8 mouse cellular contexts compared by ENCODE assay signal in genomic region chr5:125389579-125390441, GRCm38 (mm10). TPM values are rescaled to one million over a fixed set of nuclear protein-coding genes. Genes with fewer than 3 reads are reported as not detected.
A peak's percentile ranks its signal among the peaks of the same experiment; 100 is the strongest.
DNase-seq lines count a peak whose midpoint lies in the region; ATAC-seq and TF ChIP-seq lines count a peak whose summit lies in the region.

TSS of gene Ubc (minus strand) at chr5:125390202.

- TF ChIP-seq EP300 in heart, postnatal 0 days (IDR thresholded peaks at IDR 0.05; ENCODE audit: low read depth) = no peak; the same call in 1 of the 2 replicates
- peak; percentile 8 for TF ChIP-seq EP300 in stomach, postnatal 0 days (optimal IDR thresholded peaks at IDR 0.05)

- peak; percentile 67 for ATAC-seq in forebrain, embryonic 12.5 days (ENCODE audit: low FRiP score)
- ATAC-seq in heart, postnatal 0 days (ENCODE audit: insufficient read depth, low read depth) = peak; percentile 51
- peak; percentile 60 for ATAC-seq in liver, embryonic 16.5 days (ENCODE audit: low read depth)
- ATAC-seq in neural tube, embryonic 12.5 days (ENCODE audit: low FRiP score, low read depth) = peak; percentile 55
- peak; percentile 41 for ATAC-seq in stomach, postnatal 0 days (ENCODE audit: low FRiP score, low TSS enrichment)

- H3K4me1 ChIP-seq in forebrain, embryonic 12.5 days = peaks cover 39% of the 10 kb centered on the region
- peaks cover 25% of the 10 kb centered on the region for H3K4me1 ChIP-seq in heart, postnatal 0 days (ENCODE audit: control insufficient read depth, insufficient read depth)
- peaks cover 44% of the 10 kb centered on the region for H3K4me1 ChIP-seq in liver, embryonic 16.5 days (ENCODE audit: control insufficient read depth, low read depth, low read length)
- H3K4me1 ChIP-seq in neural tube, embryonic 12.5 days = peaks cover 38% of the 10 kb centered on the region
- peaks cover 8% of the 10 kb centered on the region; the same call in 1 of the 2 replicates for H3K4me1 ChIP-seq in stomach, postnatal 0 days (replicated peaks; ENCODE audit: control insufficient read depth, insufficient read depth)

- H3K9me3 ChIP-seq in forebrain, embryonic 12.5 days = no peaks in the 10 kb centered on the region
- no peaks in the 10 kb centered on the region for H3K9me3 ChIP-seq in heart, postnatal 0 days (replicated peaks; ENCODE audit: control insufficient read depth, low read length)
- H3K9me3 ChIP-seq in liver, embryonic 16.5 days (replicated peaks; ENCODE audit: control insufficient read depth, low read length) = no peaks in the 10 kb centered on the region
- H3K9me3 ChIP-seq in neural tube, embryonic 12.5 days = no peaks in the 10 kb centered on the region
- H3K9me3 ChIP-seq in stomach, postnatal 0 days (ENCODE audit: control insufficient read depth, low read length) = no peaks in the 10 kb centered on the region

- under 1% methylated on average over 69 of the region's 69 CpGs for WGBS in forebrain, embryonic 12.5 days
- WGBS in heart, postnatal 0 days = under 1% methylated on average over 69 of the region's 69 CpGs
- WGBS in liver, embryonic 16.5 days (ENCODE audit: insufficient replicate concordance) = 2% methylated on average over 69 of the region's 69 CpGs
- WGBS in neural tube, embryonic 12.5 days = 1% methylated on average over 68 of the region's 69 CpGs
- WGBS in stomach, postnatal 0 days = under 1% methylated on average over 68 of the region's 69 CpGs

- H3K36me3 ChIP-seq in forebrain, embryonic 12.5 days (replicated peaks) = peaks cover 12% of the 10 kb centered on the region
- peaks cover 19% of the 10 kb centered on the region for H3K36me3 ChIP-seq in heart, postnatal 0 days (replicated peaks; ENCODE audit: control insufficient read depth, insufficient read depth, low read length)
- H3K36me3 ChIP-seq in liver, embryonic 16.5 days (ENCODE audit: control insufficient read depth, insufficient read depth) = peaks cover 17% of the 10 kb centered on the region
- H3K36me3 ChIP-seq in neural tube, embryonic 12.5 days = peaks cover 12% of the 10 kb centered on the region
- peaks cover 7% of the 10 kb centered on the region for H3K36me3 ChIP-seq in stomach, postnatal 0 days (ENCODE audit: control insufficient read depth, insufficient read depth, low read length)

- peak within 1 kb of the TSS; percentile 96 for H3K27ac ChIP-seq in forebrain, embryonic 12.5 days
- peak within 1 kb of the TSS; percentile 97 for H3K27ac ChIP-seq in heart, postnatal 0 days (ENCODE audit: low read depth)
- peak within 1 kb of the TSS; percentile 98 for H3K27ac ChIP-seq in liver, embryonic 16.5 days (ENCODE audit: low read length)
- H3K27ac ChIP-seq in neural tube, embryonic 12.5 days = peak within 1 kb of the TSS; percentile 89
- H3K27ac ChIP-seq in stomach, postnatal 0 days (replicated peaks) = peak within 1 kb of the TSS; percentile 96

- no peaks in the 10 kb centered on the region for H3K27me3 ChIP-seq in forebrain, embryonic 12.5 days
- no peaks in the 10 kb centered on the region for H3K27me3 ChIP-seq in heart, postnatal 0 days (ENCODE audit: control insufficient read depth, insufficient read depth, low read length)
- H3K27me3 ChIP-seq in liver, embryonic 16.5 days (ENCODE audit: control insufficient read depth, insufficient read depth, low read depth, low read length) = no peaks in the 10 kb centered on the region
- no peaks in the 10 kb centered on the region for H3K27me3 ChIP-seq in neural tube, embryonic 12.5 days (replicated peaks)
- H3K27me3 ChIP-seq in stomach, postnatal 0 days (ENCODE audit: control insufficient read depth, insufficient read depth, low read length) = no peaks in the 10 kb centered on the region

- TF ChIP-seq CTCF in heart, postnatal 0 days (IDR thresholded peaks at IDR 0.05; ENCODE audit: low read depth) = no peak
- no peak for TF ChIP-seq CTCF in stomach, postnatal 0 days (IDR thresholded peaks at IDR 0.05; ENCODE audit: low read depth)

- DNase-seq in CD8-positive naive resting alpha-beta T cell, adult 2 months (ENCODE audit: low read depth in 2 of 2, low spot score in 2 of 2) = peak; percentile 76 to 89
- DNase-seq in c-Kit-positive CD71-positive TER-119-negative erythroid progenitor cells, embryonic 14.5 days (ENCODE audit: low read depth) = peak; percentile 92
- DNase-seq in heart, postnatal 0 days (ENCODE audit: low spot score) = peak; percentile 89
- DNase-seq in kidney, postnatal 4 days = peak; percentile 90 to 93
- DNase-seq in stomach, postnatal 0 days (ENCODE audit: low spot score) = peak; percentile 89

- peak within 1 kb of the TSS; percentile 99 for H3K4me3 ChIP-seq in forebrain, embryonic 12.5 days (replicated peaks)
- H3K4me3 ChIP-seq in heart, postnatal 0 days (ENCODE audit: low read depth, low read length) = peak within 1 kb of the TSS; percentile 81
- H3K4me3 ChIP-seq in liver, embryonic 16.5 days (ENCODE audit: low read depth, low read length) = peak within 1 kb of the TSS; percentile 97
- H3K4me3 ChIP-seq in neural tube, embryonic 12.5 days = peak within 1 kb of the TSS; percentile 99
- H3K4me3 ChIP-seq in stomach, postnatal 0 days (ENCODE audit: low read depth, low read length) = peak within 1 kb of the TSS; percentile 100

- peak within 1 kb of the TSS; percentile 99 for H3K9ac ChIP-seq in forebrain, embryonic 12.5 days
- peak within 1 kb of the TSS; percentile 96 for H3K9ac ChIP-seq in heart, postnatal 0 days (replicated peaks; ENCODE audit: low read depth, low read length)
- peak within 1 kb of the TSS; percentile 99 for H3K9ac ChIP-seq in liver, embryonic 16.5 days (ENCODE audit: low read depth, low read length)
- H3K9ac ChIP-seq in neural tube, embryonic 12.5 days = peak within 1 kb of the TSS; percentile 99
- peak within 1 kb of the TSS; percentile 100 for H3K9ac ChIP-seq in stomach, postnatal 0 days (ENCODE audit: low read length)

- peak within 1 kb of the TSS; percentile 98 for H3K4me2 ChIP-seq in forebrain, embryonic 12.5 days
- peak within 1 kb of the TSS; percentile 73 for H3K4me2 ChIP-seq in heart, postnatal 0 days (ENCODE audit: low read depth, low read length)
- peak within 1 kb of the TSS; percentile 88 for H3K4me2 ChIP-seq in liver, embryonic 16.5 days (ENCODE audit: low read depth, low read length)
- peak within 1 kb of the TSS; percentile 98 for H3K4me2 ChIP-seq in neural tube, embryonic 12.5 days (replicated peaks)
- peak within 1 kb of the TSS; percentile 89 for H3K4me2 ChIP-seq in stomach, postnatal 0 days (replicated peaks; ENCODE audit: low read depth)

RNA-seq across cellular contexts. Expression of gene Ubc, which starts in this region (rescaled TPM):
- polyA plus RNA-seq in forebrain, embryonic 12.5 days (2016; fragmentation: Nextera tagmentation; extraction: Ambion mirVana) = 1,113 and 1,114 TPM in 2 replicates
- 889 and 1,003 TPM in 2 replicates for total RNA-seq in heart, postnatal 0 days (2014; rRNA removed; ENCODE audit: low replicate concordance)
- polyA plus RNA-seq in heart, postnatal 0 days (2015; fragmentation: Nextera tagmentation; extraction: Ambion mirVana) = 742 and 892 TPM in 2 replicates
- 573 and 608 TPM in 2 replicates for polyA plus RNA-seq in liver, embryonic 16.5 days (2015; fragmentation: Nextera tagmentation; extraction: Ambion mirVana)
- 1,083 and 1,154 TPM in 2 replicates for polyA plus RNA-seq in neural tube, embryonic 12.5 days (2016; fragmentation: Nextera tagmentation; extraction: Ambion mirVana)
- 537 and 549 TPM in 2 replicates for polyA plus RNA-seq in stomach, postnatal 0 days (2015; fragmentation: Nextera tagmentation; extraction: Ambion mirVana)

Comparison
In these comparisons a context has a peak if more than half of its experiments do, and no peak if none do; other contexts are left out.
1. Peak in every context shown above with its lines: DNase-seq, ATAC-seq, H3K4me3 ChIP-seq and H3K27ac ChIP-seq.